Mouse (Mus musculus) liver, embryonic 13.5 days (tissue): ENCODE data around the gene Zfp69. TPM values are rescaled to one million over a fixed set of nuclear protein-coding genes. Genes with fewer than 3 reads are reported as not detected.
A peak's percentile ranks its signal among the peaks of the same experiment; 100 is the strongest.

Experiments used
- ATAC-seq: fragments of 200-750 bp; cut with Nextera tagmentation; 2 replicates; pipeline ENCODE4 v1.8.0; 2017; ENCODE audit warnings: low read depth, mild to moderate bottlenecking, moderate number of reproducible peaks, moderate library complexity
- DNase-seq: peaks from one replicate; pipeline ENCODE4 v3.0.0; 2022
- H3K27ac ChIP-seq: fragments of 300-500 bp; sonication (generic); 2 replicates; pipeline ENCODE4 v1.5.1; 2015; ENCODE audit warnings: moderate library complexity, mild to moderate bottlenecking, inconsistent platforms
- H3K27me3 ChIP-seq: fragments of 300-500 bp; sonication (generic); 2 replicates; pipeline ENCODE4 v1.6.1; 2015; ENCODE audit warnings: mild to moderate bottlenecking, inconsistent platforms
- H3K36me3 ChIP-seq: fragments of 300-500 bp; sonication (generic); 2 replicates; pipeline ENCODE4 v1.6.1; 2015; ENCODE audit warnings: mild to moderate bottlenecking, inconsistent platforms
- H3K4me1 ChIP-seq: fragments of 300-500 bp; sonication (generic); replicated peaks from 2 replicates; pipeline ENCODE4 v1.6.1; 2015; ENCODE audit warnings: inconsistent platforms
- H3K4me2 ChIP-seq: fragments of 300-500 bp; sonication (generic); 2 replicates; pipeline ENCODE4 v1.6.1; 2015; ENCODE audit warnings: inconsistent platforms, mild to moderate bottlenecking, moderate library complexity
- H3K4me3 ChIP-seq: fragments of 300-500 bp; sonication (generic); replicated peaks from 2 replicates; pipeline ENCODE4 v1.5.1; 2015; ENCODE audit warnings: mild to moderate bottlenecking, inconsistent platforms
- H3K9ac ChIP-seq: fragments of 300-500 bp; sonication (generic); 2 replicates; pipeline ENCODE4 v1.6.1; 2015; ENCODE audit warnings: mild to moderate bottlenecking, inconsistent platforms
- H3K9me3 ChIP-seq: fragments of 300-500 bp; sonication (generic); replicated peaks from 2 replicates; pipeline ENCODE4 v1.6.1; 2016; ENCODE audit warnings: inconsistent platforms
- WGBS: fragments of 180-500 bp; shearing (Covaris S2); methylation state at CpG from one replicate; pipeline ENCODE4 v1.1.7; 2015; ENCODE audit not compliant: insufficient replicate concordance; 5-methylcytosine and 5-hydroxymethylcytosine counted together
- polyA plus RNA-seq: library from polyadenylated mRNA; unstranded; fragments of >200 nt; fragmentation: Nextera tagmentation; extraction: Ambion mirVana; gene quantifications from 2 replicates; pipeline ENCODE4 v1.2.1, GENCODE M21; 2015

Gene Zfp69
- polyA plus RNA-seq, 1 experiment from 2014 or later = 2.0 TPM

GRCm38 (mm10) chr4:120969382-120970146 is 18.1 kb upstream of the Zfp69 start:
- ATAC-seq (0 out of 2 replicates have a peak, but pooled peaks have one; percentile 24), DNase-seq (no peak)
- Histone ChIP-seq H3K4me3 (no peak overlapping the region), H3K27ac (no peak overlapping the region), H3K9ac (no peak overlapping the region), H3K4me2 (no peak overlapping the region), H3K4me1 (no peaks in the 10 kb centered on the region), H3K27me3 (no peaks in the 10 kb centered on the region), H3K36me3 (peaks cover 70% of the 10 kb centered on the region), H3K9me3 (no peaks in the 10 kb centered on the region)
- 82% methylated on average over 5 of the region's 5 CpGs for WGBS

DNA sequence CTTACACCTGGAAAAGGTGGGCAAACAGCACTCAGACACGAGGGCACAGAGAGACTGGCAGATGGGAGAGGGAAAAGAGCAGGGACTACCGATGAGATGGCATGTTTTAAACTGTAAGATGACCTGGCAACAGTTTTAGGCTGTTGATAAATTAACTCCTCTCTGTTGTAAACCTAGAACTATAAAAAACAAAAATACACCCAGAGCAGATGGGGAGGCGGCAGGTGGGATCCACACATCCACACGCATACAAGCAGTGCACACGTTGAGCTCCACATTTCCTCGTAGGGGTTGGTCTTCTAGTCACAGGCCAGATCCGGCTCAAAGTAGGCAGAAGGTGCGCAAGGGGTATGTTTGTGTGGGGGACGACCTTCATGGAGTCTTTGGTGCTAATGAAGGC is 17.0 kb upstream of the Zfp69 start:
- Histone ChIP-seq H3K36me3 (peaks cover 59% of the 10 kb centered on the region), H3K9ac (no peak overlapping the region), H3K27me3 (no peaks in the 10 kb centered on the region), H3K4me3 (no peak overlapping the region), H3K27ac (no peak overlapping the region), H3K9me3 (no peaks in the 10 kb centered on the region), H3K4me2 (no peak overlapping the region), H3K4me1 (no peaks in the 10 kb centered on the region)
- no peak for ATAC-seq
- 81% methylated on average over 9 of the region's 9 CpGs for WGBS
- no peak for DNase-seq

DNA sequence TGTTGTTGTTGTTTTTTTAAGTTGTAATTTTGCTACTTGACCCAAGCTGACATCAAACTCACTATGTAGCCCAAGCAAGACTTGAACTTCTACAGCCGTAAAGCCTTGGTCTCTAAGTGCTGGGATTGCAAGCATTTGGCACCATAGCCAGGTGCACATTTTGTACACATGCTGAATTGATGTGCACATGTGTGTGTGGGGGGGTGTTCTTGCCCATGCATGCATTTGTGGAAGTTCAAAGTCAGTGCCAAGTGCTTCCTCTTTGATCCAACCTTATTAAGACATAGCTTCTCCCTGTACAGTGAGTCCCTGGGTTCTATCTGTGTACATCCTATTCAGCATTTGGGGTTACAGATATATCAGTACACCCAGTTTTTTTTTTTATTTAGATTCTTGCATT is 4.1 kb upstream of the Zfp69 start:
- Histone ChIP-seq H3K4me1 (peaks cover 23% of the 10 kb centered on the region), H3K9ac (no peak overlapping the region), H3K4me3 (no peak overlapping the region), H3K4me2 (no peak overlapping the region), H3K27me3 (no peaks in the 10 kb centered on the region), H3K9me3 (no peaks in the 10 kb centered on the region), H3K27ac (no peak overlapping the region), H3K36me3 (no peaks in the 10 kb centered on the region)
- ATAC-seq (no peak), DNase-seq (no peak)
- 88% methylated on average over 1 of the region's 1 CpGs for WGBS

GRCm38 (mm10) chr4:120953667-120954066 is 2.2 kb upstream of the Zfp69 start:
- Histone ChIP-seq H3K27ac (peak overlapping the region; percentile 88), H3K4me1 (peaks cover 42% of the 10 kb centered on the region), H3K27me3 (no peaks in the 10 kb centered on the region), H3K9ac (no peak overlapping the region), H3K4me3 (no peak overlapping the region), H3K9me3 (no peaks in the 10 kb centered on the region), H3K36me3 (no peaks in the 10 kb centered on the region), H3K4me2 (no peak overlapping the region)
- DNase-seq (no peak), ATAC-seq (no peak)
- WGBS = 54% methylated on average over 1 of the region's 1 CpGs

- Histone ChIP-seq H3K4me1 (peaks cover 42% of the 10 kb centered on the region), H3K4me2 (peak overlapping the region; percentile 98), H3K9me3 (no peaks in the 10 kb centered on the region), H3K9ac (peak overlapping the region; percentile 88), H3K4me3 (0 out of 2 replicates have a peak overlapping the region, but pooled peaks have one; percentile 84), H3K27me3 (no peaks in the 10 kb centered on the region), H3K36me3 (no peaks in the 10 kb centered on the region), H3K27ac (peak overlapping the region; percentile 88)
- 14% methylated on average over 4 of the region's 4 CpGs for WGBS
- DNase-seq = no peak
- ATAC-seq = peak; percentile 52
These were observed 1.5 kb upstream of the Zfp69 start for GRCm38 (mm10) chr4:120953038-120953437.

GRCm38 (mm10) chr4:120952163-120952562 is 664 bp upstream of the Zfp69 start:
- 6% methylated on average over 6 of the region's 6 CpGs for WGBS

DNA sequence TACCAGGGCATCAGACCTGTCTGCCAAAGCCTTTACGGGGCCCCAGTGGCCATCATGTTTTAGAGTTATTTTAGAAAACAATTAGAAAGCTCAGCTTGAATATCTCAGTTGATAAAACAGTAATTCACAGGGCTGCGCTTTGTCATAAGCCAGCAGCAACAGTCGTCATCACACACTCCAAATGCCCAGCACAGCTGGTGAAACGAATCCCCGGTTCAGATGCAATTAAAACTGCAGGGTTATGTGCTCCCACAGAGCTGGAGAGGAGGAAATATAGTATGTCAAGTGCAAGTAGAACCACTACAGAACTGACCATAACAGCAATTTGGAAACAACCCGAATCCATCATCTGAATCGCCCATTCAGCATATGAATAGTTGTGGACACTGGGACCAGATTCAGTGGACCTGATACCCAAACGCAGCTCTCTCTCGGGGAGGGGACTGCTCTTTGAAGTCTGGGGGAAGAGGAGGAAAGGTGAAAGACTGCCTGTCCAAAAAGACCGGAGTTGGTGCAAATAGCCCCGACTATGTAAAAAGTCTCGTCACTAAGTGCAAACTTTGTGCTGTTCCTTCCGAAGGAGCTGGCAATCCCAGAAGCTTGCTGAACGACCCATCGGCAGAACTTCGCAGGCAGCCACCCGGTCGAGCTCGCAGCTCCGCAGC is 604 bp downstream of the Zfp69 start:
- no peak for DNase-seq
- Histone ChIP-seq H3K4me1 (peaks cover 42% of the 10 kb centered on the region), H3K4me3 (peak overlapping the region; percentile 84), H3K27me3 (no peaks in the 10 kb centered on the region), H3K36me3 (peaks cover 13% of the 10 kb centered on the region), H3K9me3 (no peaks in the 10 kb centered on the region), H3K4me2 (peak overlapping the region; percentile 98), H3K9ac (peak overlapping the region; percentile 88), H3K27ac (peak overlapping the region; percentile 88)
- WGBS = 4% methylated on average over 20 of the region's 20 CpGs
- peak; percentile 0; the same call in 1 of the 2 replicates for ATAC-seq

More at GRCm38 (mm10) chr4:120952163-120952562, 664 bp upstream of the Zfp69 start:
- H3K4me1 ChIP-seq = peaks cover 42% of the 10 kb centered on the region
- H3K9ac ChIP-seq = peak overlapping the region; percentile 88
- H3K9me3 ChIP-seq = no peaks in the 10 kb centered on the region
- H3K4me2 ChIP-seq = peak overlapping the region; percentile 98
- H3K36me3 ChIP-seq = peaks cover 4% of the 10 kb centered on the region
- peak overlapping the region; percentile 88 for H3K27ac ChIP-seq
- peak overlapping the region; percentile 84 for H3K4me3 ChIP-seq
- ATAC-seq (no peak), DNase-seq (no peak)
- no peaks in the 10 kb centered on the region for H3K27me3 ChIP-seq

- ATAC-seq = no peak
- H3K36me3 ChIP-seq = peaks cover 18% of the 10 kb centered on the region
- H3K27ac ChIP-seq = peak overlapping the region; percentile 39; the same call in 1 of the 2 replicates
- no peak overlapping the region for H3K4me3 ChIP-seq
- peak overlapping the region; percentile 98; the same call in 1 of the 2 replicates for H3K4me2 ChIP-seq
- H3K27me3 ChIP-seq = no peaks in the 10 kb centered on the region
- WGBS = 36% methylated on average over 3 of the region's 3 CpGs
- DNase-seq = no peak
- H3K9me3 ChIP-seq = no peaks in the 10 kb centered on the region
- H3K4me1 ChIP-seq = peaks cover 42% of the 10 kb centered on the region
- peak overlapping the region; percentile 22; the same call in 1 of the 2 replicates for H3K9ac ChIP-seq
These were observed 2.6 kb downstream of the Zfp69 start for GRCm38 (mm10) chr4:120948938-120949337.

DNA sequence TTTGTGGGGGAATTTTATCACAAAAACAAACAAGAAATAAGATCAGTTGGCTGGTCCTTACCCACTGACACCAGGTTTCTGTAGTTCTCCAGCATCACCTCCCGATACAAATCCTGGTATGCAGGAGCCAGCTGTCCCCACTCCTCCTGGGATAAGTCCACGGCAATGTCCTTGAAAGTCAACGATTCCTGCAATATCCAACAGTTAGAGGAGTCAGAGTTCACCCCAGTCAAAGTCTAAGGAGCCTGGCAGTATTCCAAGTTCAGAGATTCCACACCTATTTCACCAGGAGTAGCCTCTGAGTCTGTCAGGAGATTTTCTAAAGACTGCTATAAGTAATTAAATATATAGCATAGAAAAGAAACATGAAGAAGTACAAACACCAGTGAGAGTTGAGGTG is 16.5 kb downstream of the Zfp69 start:
- H3K4me3 ChIP-seq = no peak overlapping the region
- WGBS = 71% methylated on average over 3 of the region's 3 CpGs
- H3K27me3 ChIP-seq = no peaks in the 10 kb centered on the region
- H3K9ac ChIP-seq = no peak overlapping the region
- peaks cover 4% of the 10 kb centered on the region; the same call in 1 of the 2 replicates for H3K9me3 ChIP-seq
- peaks cover 19% of the 10 kb centered on the region for H3K36me3 ChIP-seq
- no peaks in the 10 kb centered on the region for H3K4me1 ChIP-seq
- DNase-seq (no peak), ATAC-seq (no peak)
- no peak overlapping the region for H3K27ac ChIP-seq
- no peak overlapping the region for H3K4me2 ChIP-seq

- Histone ChIP-seq H3K4me3 (no peak overlapping the region), H3K27me3 (no peaks in the 10 kb centered on the region), H3K4me2 (no peak overlapping the region), H3K27ac (no peak overlapping the region), H3K4me1 (no peaks in the 10 kb centered on the region), H3K36me3 (peaks cover 19% of the 10 kb centered on the region), H3K9me3 (peaks cover 4% of the 10 kb centered on the region; the same call in 1 of the 2 replicates), H3K9ac (no peak overlapping the region)
- ATAC-seq (no peak), DNase-seq (no peak)
- WGBS = 90% methylated on average over 18 of the region's 18 CpGs
These were observed 20.8 kb downstream of the Zfp69 start for GRCm38 (mm10) chr4:120930736-120931135.

- no peak for DNase-seq
- Histone ChIP-seq H3K27ac (no peak overlapping the region), H3K4me1 (peaks cover 15% of the 10 kb centered on the region), H3K36me3 (peaks cover 10% of the 10 kb centered on the region), H3K9me3 (peaks cover 4% of the 10 kb centered on the region; the same call in 1 of the 2 replicates), H3K4me3 (no peak overlapping the region), H3K27me3 (no peaks in the 10 kb centered on the region), H3K9ac (no peak overlapping the region), H3K4me2 (no peak overlapping the region)
- WGBS = 68% methylated on average over 3 of the region's 3 CpGs
- ATAC-seq = no peak
These were observed 22.8 kb downstream of the Zfp69 start for GRCm38 (mm10) chr4:120928686-120929085.
